ENCODE assay signal across 17 mouse cellular contexts in the genomic region with DNA sequence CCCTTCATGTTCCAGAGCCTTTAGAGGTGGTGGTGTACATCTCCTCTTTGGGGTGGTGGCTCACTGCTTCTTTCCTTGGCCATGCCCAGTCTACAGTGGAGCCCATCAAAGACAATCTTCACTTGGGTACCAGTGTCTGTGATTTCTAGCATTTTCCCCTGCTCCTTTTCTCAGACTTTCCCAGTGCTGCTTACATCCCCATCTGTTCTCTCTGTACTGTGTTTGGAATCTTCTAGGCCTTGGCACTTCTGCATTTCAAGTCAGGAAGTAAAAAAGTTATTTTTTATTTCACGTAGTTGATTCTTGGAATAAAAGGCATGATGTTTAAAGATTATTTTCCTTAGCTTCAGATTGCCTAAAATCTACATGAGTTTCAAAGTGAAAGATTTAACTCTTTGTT.
"Had no signal": no experiment of that assay in that cellular context is flagged by ENCODE, and none has a peak within 500 bp of the region (broad histone marks: within the 10 kb centered on the region; RNA-seq: fewer than 3 reads in every experiment).

No protein-coding gene starts in this region.

- H3K9me3 ChIP-seq: kidney, embryonic 15.5 days; limb, embryonic 10.5 days; liver, embryonic 12.5 days; liver, embryonic 15.5 days; lung, embryonic 15.5 days had no signal

- DNase-seq: kidney, postnatal 10 days; kidney, postnatal 36 days; liver; lung, adult 18-20 months; lung, postnatal 10 days; lung, postnatal 4 days; midbrain, embryonic 14.5 days; thymus, adult 2 months; thymus, postnatal 14 days; thymus, postnatal 4 days had no signal

- ATAC-seq: liver, embryonic 12.5 days had no signal

- H3K4me3 ChIP-seq: kidney, embryonic 15.5 days; limb, embryonic 10.5 days; limb, embryonic 13.5 days; liver, embryonic 12.5 days; liver, embryonic 15.5 days; lung, embryonic 15.5 days had no signal

- H3K27me3 ChIP-seq: kidney, embryonic 15.5 days; limb, embryonic 13.5 days; liver, embryonic 12.5 days; liver, embryonic 15.5 days; lung, embryonic 15.5 days had no signal

- H3K27ac ChIP-seq: kidney, embryonic 15.5 days; limb, embryonic 10.5 days; limb, embryonic 13.5 days; liver, embryonic 12.5 days; liver, embryonic 15.5 days; lung, embryonic 15.5 days had no signal

- H3K4me1 ChIP-seq: kidney, embryonic 15.5 days; liver, embryonic 12.5 days; liver, embryonic 15.5 days had no signal

- H3K36me3 ChIP-seq: kidney, embryonic 15.5 days; limb, embryonic 10.5 days; limb, embryonic 13.5 days; liver, embryonic 12.5 days; liver, embryonic 15.5 days; lung, embryonic 15.5 days had no signal

- H3K4me2 ChIP-seq: kidney, embryonic 15.5 days; limb, embryonic 13.5 days; liver, embryonic 12.5 days; liver, embryonic 15.5 days; lung, embryonic 15.5 days; midbrain, embryonic 11.5 days had no signal

- H3K9ac ChIP-seq: kidney, embryonic 15.5 days; limb, embryonic 13.5 days; liver, embryonic 12.5 days; liver, embryonic 15.5 days; lung, embryonic 15.5 days had no signal
